8 mouse cellular contexts compared by ENCODE assay signal in the genomic region with DNA sequence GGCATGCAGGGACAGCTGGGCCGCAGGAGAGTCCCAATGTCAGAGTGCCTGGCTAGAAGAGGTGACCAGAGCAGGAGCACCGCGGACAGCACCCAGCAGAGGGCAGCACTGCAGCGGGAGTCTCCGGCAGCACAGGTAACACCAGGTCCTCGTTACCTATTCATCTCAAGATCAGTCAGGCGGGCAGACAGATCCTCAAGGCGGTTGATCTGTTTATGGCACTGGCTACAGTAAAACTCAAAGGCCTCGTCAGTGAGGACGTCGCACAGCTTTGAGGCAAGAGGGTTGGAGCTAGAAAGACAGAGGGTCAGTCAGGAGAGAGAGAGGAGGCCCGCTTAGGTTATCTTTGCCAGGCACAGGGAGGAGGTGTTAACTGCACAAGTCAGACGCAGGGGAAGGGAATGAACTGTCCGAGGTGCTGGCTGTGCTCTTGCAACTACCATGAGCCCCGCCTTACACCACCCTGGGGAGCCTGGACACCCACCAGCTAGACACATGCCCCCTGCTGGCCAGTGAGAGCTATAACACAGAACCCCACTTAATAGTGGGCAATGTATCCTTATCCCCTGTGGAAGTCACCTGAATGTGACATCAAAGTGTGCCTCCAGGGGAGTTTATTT. TPM values are rescaled to one million over a fixed set of nuclear protein-coding genes. Genes with fewer than 3 reads are reported as not detected.
A peak's percentile ranks its signal among the peaks of the same experiment; 100 is the strongest.
DNase-seq lines count a peak whose midpoint lies in the region; ATAC-seq and TF ChIP-seq lines count a peak whose summit lies in the region.

No protein-coding gene starts in this region.

- ATAC-seq in forebrain, embryonic 14.5 days: peak; percentile 64
- ATAC-seq in lung, embryonic 15.5 days (ENCODE audit: borderline replicate concordance, extremely low read depth, low FRiP score, low TSS enrichment): peak; percentile 69

- H3K9ac ChIP-seq in ES-E14 (ENCODE audit: insufficient read depth, low read depth, low read length, poor library complexity, severe bottlenecking): no peak overlapping the region
- H3K9ac ChIP-seq in forebrain, embryonic 14.5 days (ENCODE audit: low read length): no peak overlapping the region
- H3K9ac ChIP-seq in lung, embryonic 15.5 days: no peak overlapping the region

- in situ Hi-C loops in ES-E14 (cut with MboI; ENCODE audit: low sequenced_read_pairs in 2 of 2, unreplicated experiment in 2 of 2): no loop called here

- peak; percentile 96 for DNase-seq in ES-E14 (ENCODE audit: low read depth, low spot score)
- peak; percentile 91 for DNase-seq in cerebellum, adult 11 months
- DNase-seq in forebrain, embryonic 14.5 days (ENCODE audit: low spot score): peak; percentile 72
- DNase-seq in heart, postnatal 36 days: peak; percentile 71 to 76
- peak; percentile 68 for DNase-seq in layer of hippocampus, adult 11-12 months (ENCODE audit: low spot score)
- peak; percentile 68 for DNase-seq in ovary, adult 18-20 months (ENCODE audit: low spot score)
- peak; percentile 83 for DNase-seq in thymus, postnatal 0 days (ENCODE audit: low spot score)

- peaks cover 0 to 2% of the 10 kb centered on the region in 2 experiments; a peak in 1 of 4 replicates for H3K4me1 ChIP-seq in ES-E14 (ENCODE audit: control insufficient read depth in 2 of 2, insufficient read depth in 2 of 2, low read length in 2 of 2, poor library complexity in 1 of 2)
- H3K4me1 ChIP-seq in forebrain, embryonic 14.5 days (ENCODE audit: control insufficient read depth, insufficient read depth, low read length): no peaks in the 10 kb centered on the region
- peaks cover 5% of the 10 kb centered on the region; the same call in 1 of the 2 replicates for H3K4me1 ChIP-seq in lung, embryonic 15.5 days

- intact Hi-C loops in heart, postnatal 36 days (cut with DNase I): loop anchor here (1.0 kb wide), 1 partner anchor 118 kb away; no protein-coding TSS in a partner anchor

- no peaks in the 10 kb centered on the region for H3K27me3 ChIP-seq in forebrain, embryonic 14.5 days (replicated peaks; ENCODE audit: control insufficient read depth, insufficient read depth, low read length)
- H3K27me3 ChIP-seq in lung, embryonic 15.5 days: no peaks in the 10 kb centered on the region

- peak overlapping the region; percentile 25; the same call in 1 of the 2 replicates for H3K4me2 ChIP-seq in forebrain, embryonic 14.5 days (ENCODE audit: low read length)
- H3K4me2 ChIP-seq in lung, embryonic 15.5 days: peak overlapping the region; percentile 31; the same call in 1 of the 2 replicates

- H3K4me3 ChIP-seq in ES-E14 (ENCODE audit: insufficient read depth in 1 of 2, low read depth in 1 of 2, low read length in 2 of 2, poor library complexity in 1 of 2, severe bottlenecking in 1 of 2): no peak overlapping the region; a peak in 1 of 4 replicates
- H3K4me3 ChIP-seq in forebrain, embryonic 14.5 days (ENCODE audit: low read depth, low read length): no peak overlapping the region
- no peak overlapping the region for H3K4me3 ChIP-seq in lung, embryonic 15.5 days

- peaks cover 6% of the 10 kb centered on the region; the same call in 1 of the 2 replicates for H3K36me3 ChIP-seq in ES-E14 (ENCODE audit: control insufficient read depth, insufficient read depth, low read length, poor library complexity, severe bottlenecking)
- H3K36me3 ChIP-seq in forebrain, embryonic 14.5 days (ENCODE audit: control insufficient read depth, insufficient read depth, low read length): peaks cover 74% of the 10 kb centered on the region
- H3K36me3 ChIP-seq in lung, embryonic 15.5 days: peaks cover 20% of the 10 kb centered on the region; the same call in 1 of the 2 replicates

- H3K9me3 ChIP-seq in ES-E14 (ENCODE audit: control insufficient read depth, insufficient read depth, low read depth, low read length): no peaks in the 10 kb centered on the region
- no peaks in the 10 kb centered on the region for H3K9me3 ChIP-seq in forebrain, embryonic 14.5 days (replicated peaks; ENCODE audit: control insufficient read depth, low read length)
- no peaks in the 10 kb centered on the region for H3K9me3 ChIP-seq in lung, embryonic 15.5 days

- no peak overlapping the region for H3K27ac ChIP-seq in ES-E14 (ENCODE audit: insufficient read depth, low read depth, low read length, poor library complexity, severe bottlenecking)
- no peak overlapping the region for H3K27ac ChIP-seq in forebrain, embryonic 14.5 days (ENCODE audit: low read depth, low read length)
- H3K27ac ChIP-seq in lung, embryonic 15.5 days: no peak overlapping the region

- 12% methylated on average over 15 of the region's 15 CpGs for WGBS in forebrain, embryonic 14.5 days
- 8% methylated on average over 15 of the region's 15 CpGs for WGBS in lung, embryonic 15.5 days

TF ChIP-seq in ES-E14, 5 proteins besides CTCF, POLR2A, EP300 and RAD21:
- TF ChIP-seq CHD2 (IDR thresholded peaks at IDR 0.05; ENCODE audit: low read depth, low read length): no peak
- TF ChIP-seq HCFC1 (IDR thresholded peaks at IDR 0.05; ENCODE audit: borderline replicate concordance, insufficient read depth, low read length): no peak
- no peak for TF ChIP-seq ZC3H11A (IDR thresholded peaks at IDR 0.05; ENCODE audit: borderline replicate concordance, low read depth, low read length)
- no peak; the same call in 1 of the 2 replicates for TF ChIP-seq ZNF384 (IDR thresholded peaks at IDR 0.05; ENCODE audit: low read depth, low read length)

RNA-seq across cellular contexts. Expression of a gene that starts 26.4 kb away (rescaled TPM):
- 18.0 and 19.0 TPM in 2 replicates for total RNA-seq in ES-E14 (2012; rRNA removed)
- 17.0 and 20.3 TPM in 2 replicates for polyA plus RNA-seq in forebrain, embryonic 14.5 days (2014; fragmentation: Nextera tagmentation; extraction: Ambion mirVana)
- total RNA-seq in heart, postnatal 36 days (2021): 1 to 10 TPM; 7.2 TPM
- 20.8 and 21.9 TPM in 2 replicates for polyA plus RNA-seq in lung, embryonic 15.5 days (2015; fragmentation: Nextera tagmentation; extraction: Ambion mirVana)
- 15.3 and 17.0 TPM in 2 replicates for polyA plus RNA-seq in thymus, postnatal 0 days (2015; fragmentation: Nextera tagmentation; extraction: Ambion mirVana)

RNA-seq across cellular contexts. Expression of a gene that starts 57.4 kb away (rescaled TPM):
- total RNA-seq in ES-E14 (2012; rRNA removed): 9.4 and 11.2 TPM in 2 replicates
- polyA plus RNA-seq in forebrain, embryonic 14.5 days (2014; fragmentation: Nextera tagmentation; extraction: Ambion mirVana): 15.2 and 20.5 TPM in 2 replicates
- 10 to 100 TPM; 29.2 to 29.7 TPM for total RNA-seq in heart, postnatal 36 days (2021)
- 12.3 and 13.5 TPM in 2 replicates for polyA plus RNA-seq in lung, embryonic 15.5 days (2015; fragmentation: Nextera tagmentation; extraction: Ambion mirVana)
- 3.1 and 4.7 TPM in 2 replicates for polyA plus RNA-seq in thymus, postnatal 0 days (2015; fragmentation: Nextera tagmentation; extraction: Ambion mirVana)

RNA-seq across cellular contexts. Expression of a gene that starts 59.6 kb away (rescaled TPM):
- total RNA-seq in ES-E14 (2012; rRNA removed): not detected in 2 replicates
- polyA plus RNA-seq in forebrain, embryonic 14.5 days (2014; fragmentation: Nextera tagmentation; extraction: Ambion mirVana): 0.18 TPM in 1 of 2 replicates, not detected in the other
- under 1 TPM; 0.19 to 0.33 TPM for total RNA-seq in heart, postnatal 36 days (2021)
- 0.09 TPM in 1 of 2 replicates, not detected in the other for polyA plus RNA-seq in lung, embryonic 15.5 days (2015; fragmentation: Nextera tagmentation; extraction: Ambion mirVana)
- not detected in 2 replicates for polyA plus RNA-seq in thymus, postnatal 0 days (2015; fragmentation: Nextera tagmentation; extraction: Ambion mirVana)
